Mouse (Mus musculus): ENCODE results near the gene Fpgs.

GRCm38 (mm10) chr2:32712586-32712933 is 8.6 kb upstream of the Fpgs start:
- TF ChIP-seq SRF (IDR thresholded peaks at IDR 0.05; ENCODE audit: control insufficient read depth, insufficient read length, low read depth) (no peak), POLR2A (IDR thresholded peaks at IDR 0.05; ENCODE audit: insufficient read length, low read depth) (no peak), USF1 (IDR thresholded peaks at IDR 0.05; ENCODE audit: low read depth) (no peak), MAX (IDR thresholded peaks at IDR 0.05; ENCODE audit: low read depth) (no peak), MYOD1 (IDR thresholded peaks at IDR 0.05; ENCODE audit: control insufficient read depth in 1 of 3, insufficient read length in 2 of 3, low read depth in 2 of 3) (no peak), POLR2AphosphoS2 (IDR thresholded peaks at IDR 0.05; ENCODE audit: insufficient read length, low read depth) (no peak)
